Mouse (Mus musculus) erythroblast, embryonic 14.5 days (primary cell): ENCODE measurements around the gene Syt5. TPM values are rescaled to one million over a fixed set of nuclear protein-coding genes. Genes with fewer than 3 reads are reported as not detected.

Source experiments
- H3K27me3 ChIP-seq: 2 replicates; pipeline ENCODE4 v1.6.1; 2012; ENCODE audit warnings: inconsistent platforms; ENCODE audit not compliant: control insufficient read depth
- H3K36me3 ChIP-seq: 2 replicates; pipeline ENCODE4 v1.6.1; 2012; ENCODE audit warnings: mild to moderate bottlenecking, inconsistent platforms; ENCODE audit not compliant: control insufficient read depth
- H3K4me1 ChIP-seq: 2 replicates; pipeline ENCODE4 v1.6.1; 2012; ENCODE audit warnings: inconsistent platforms; ENCODE audit not compliant: control insufficient read depth
- H3K4me3 ChIP-seq: replicated peaks from 2 replicates; pipeline ENCODE3; 2012; ENCODE audit warnings: moderate library complexity, mild to moderate bottlenecking, inconsistent platforms
- H3K9me3 ChIP-seq: 2 replicates; pipeline ENCODE4 v1.6.1; 2012; ENCODE audit warnings: low read length, inconsistent platforms, mixed read lengths; ENCODE audit not compliant: control insufficient read depth
- GATA1 ChIP-seq: IDR thresholded peaks from 2 replicates; pipeline ENCODE4 v1.6.1; 2012; ENCODE audit warnings: low read length, inconsistent platforms, mixed read lengths
- TAL1 ChIP-seq: IDR thresholded peaks from 3 replicates; pipeline ENCODE4 v1.6.1; 2012; ENCODE audit warnings: low read length, inconsistent platforms, mixed read lengths
- polyA plus RNA-seq: library from polyadenylated mRNA; stranded (reverse); fragments of >175 nt; gene quantifications from 2 replicates; pipeline ENCODE4 v1.2.3, GENCODE M21; 2012

Gene Syt5
- polyA plus RNA-seq, 1 experiment = 0.50 TPM

- peaks cover 20% of the 10 kb centered on the region for H3K36me3 ChIP-seq
- H3K4me1 ChIP-seq = peaks cover 71% of the 10 kb centered on the region
- no peaks in the 10 kb centered on the region for H3K27me3 ChIP-seq
- no peaks in the 10 kb centered on the region for H3K9me3 ChIP-seq
- TF ChIP-seq TAL1 (no peak), GATA1 (peak; percentile 91)
- peak overlapping the region; percentile 90 for H3K4me3 ChIP-seq
These were observed 44.8 kb downstream of the Syt5 start for GRCm38 (mm10) chr7:4502421-4503090.

GRCm38 (mm10) chr7:4501558-4502397 lies 45.6 kb downstream of the Syt5 start, which contains the start of gene Ppp1r12c:
Gene Ppp1r12c, minus strand, starts transcription at chr7:4501680.
- TF ChIP-seq GATA1 (no peak), TAL1 (no peak)
- Histone ChIP-seq H3K4me1 (peaks cover 67% of the 10 kb centered on the region), H3K9me3 (no peaks in the 10 kb centered on the region), H3K27me3 (no peaks in the 10 kb centered on the region), H3K4me3 (peak within 1 kb of the TSS; percentile 90), H3K36me3 (peaks cover 28% of the 10 kb centered on the region)

- TF ChIP-seq GATA1 (no peak), TAL1 (no peak)
- Histone ChIP-seq H3K27me3 (no peaks in the 10 kb centered on the region), H3K36me3 (peaks cover 36% of the 10 kb centered on the region), H3K9me3 (no peaks in the 10 kb centered on the region), H3K4me1 (peaks cover 66% of the 10 kb centered on the region), H3K4me3 (peak overlapping the region; percentile 90)
These were observed 46.4 kb downstream of the Syt5 start for GRCm38 (mm10) chr7:4500892-4501471.

GRCm38 (mm10) chr7:4499034-4499433 lies 48.3 kb downstream of the Syt5 start:
- no peaks in the 10 kb centered on the region for H3K27me3 ChIP-seq
- peaks cover 66% of the 10 kb centered on the region for H3K4me1 ChIP-seq
- TF ChIP-seq GATA1 (no peak), TAL1 (no peak)
- peak overlapping the region; percentile 15 for H3K4me3 ChIP-seq
- H3K36me3 ChIP-seq = peaks cover 55% of the 10 kb centered on the region
- H3K9me3 ChIP-seq = no peaks in the 10 kb centered on the region

- TF ChIP-seq TAL1 (no peak), GATA1 (no peak)
- Histone ChIP-seq H3K27me3 (no peaks in the 10 kb centered on the region), H3K36me3 (peaks cover 63% of the 10 kb centered on the region), H3K9me3 (no peaks in the 10 kb centered on the region), H3K4me1 (peaks cover 70% of the 10 kb centered on the region), H3K4me3 (no peak overlapping the region)
These were observed 49.1 kb downstream of the Syt5 start for GRCm38 (mm10) chr7:4498251-4498650.

GRCm38 (mm10) chr7:4497271-4497903 lies 50.0 kb downstream of the Syt5 start:
- Histone ChIP-seq H3K36me3 (peaks cover 72% of the 10 kb centered on the region), H3K4me1 (peaks cover 69% of the 10 kb centered on the region)

GRCm38 (mm10) chr7:4496468-4496867 lies 50.9 kb downstream of the Syt5 start:
- peaks cover 81% of the 10 kb centered on the region for H3K36me3 ChIP-seq
- no peaks in the 10 kb centered on the region for H3K27me3 ChIP-seq
- peaks cover 69% of the 10 kb centered on the region for H3K4me1 ChIP-seq
- TF ChIP-seq TAL1 (no peak), GATA1 (no peak)
- no peaks in the 10 kb centered on the region for H3K9me3 ChIP-seq
- H3K4me3 ChIP-seq = no peak overlapping the region

More at GRCm38 (mm10) chr7:4497271-4497903, 50.0 kb downstream of the Syt5 start:
- Histone ChIP-seq H3K27me3 (no peaks in the 10 kb centered on the region), H3K9me3 (no peaks in the 10 kb centered on the region), H3K4me3 (no peak overlapping the region)
- TF ChIP-seq TAL1 = no peak
- no peak for TF ChIP-seq GATA1

- no peak for TF ChIP-seq GATA1
- TF ChIP-seq TAL1 = no peak
- peaks cover 58% of the 10 kb centered on the region for H3K4me1 ChIP-seq
- H3K27me3 ChIP-seq = no peaks in the 10 kb centered on the region
- H3K36me3 ChIP-seq = peaks cover 97% of the 10 kb centered on the region
- H3K4me3 ChIP-seq = no peak overlapping the region
- no peaks in the 10 kb centered on the region for H3K9me3 ChIP-seq
These were observed 53.4 kb downstream of the Syt5 start for GRCm38 (mm10) chr7:4493991-4494390.
